Mouse (Mus musculus): ENCODE results near the gene Mmp7. TPM values are rescaled to one million over a fixed set of nuclear protein-coding genes. Genes with fewer than 3 reads are reported as not detected.

Mmp7 gene
- polyA plus RNA-seq, 1 experiment from 2014 or later = not detected

Other genes with a start within 250 kb of the Mmp7 start
- not detected in 2 replicates for gene Mmp3, start 246.3 kb upstream of the Mmp7 start, polyA plus RNA-seq (2016; fragmentation: Nextera tagmentation; extraction: Ambion mirVana)
- not detected in 2 replicates for gene Mmp10, start 189.7 kb upstream of the Mmp7 start, polyA plus RNA-seq (2016; fragmentation: Nextera tagmentation; extraction: Ambion mirVana)
- gene Mmp8, start 133.6 kb upstream of the Mmp7 start, polyA plus RNA-seq (2016; fragmentation: Nextera tagmentation; extraction: Ambion mirVana) = 0.07 TPM in 1 of 2 replicates, not detected in the other
- gene Mmp27, start 120.7 kb upstream of the Mmp7 start, polyA plus RNA-seq (2016; fragmentation: Nextera tagmentation; extraction: Ambion mirVana) = not detected in 2 replicates
- not detected in 2 replicates for gene Mmp20, start 63.9 kb upstream of the Mmp7 start, polyA plus RNA-seq (2016; fragmentation: Nextera tagmentation; extraction: Ambion mirVana)
- gene Tmem123, start 72.0 kb downstream of the Mmp7 start, polyA plus RNA-seq (2016; fragmentation: Nextera tagmentation; extraction: Ambion mirVana) = 110 and 126 TPM in 2 replicates
- gene Birc2, start 145.0 kb downstream of the Mmp7 start, polyA plus RNA-seq (2016; fragmentation: Nextera tagmentation; extraction: Ambion mirVana) = 26.6 and 34.6 TPM in 2 replicates
- gene Birc3, start 181.1 kb downstream of the Mmp7 start, polyA plus RNA-seq (2016; fragmentation: Nextera tagmentation; extraction: Ambion mirVana) = 3.3 and 3.8 TPM in 2 replicates

Measured in hindbrain, embryonic 10.5 days (tissue).